Mouse (Mus musculus) layer of hippocampus, adult 9-11 months (tissue): Measurements from ENCODE around the gene Cbx3.

Experiments used
- DNase-seq: peaks from one replicate; pipeline ENCODE4 v3.0.0; 2022

The Cbx3 gene

GRCm38 (mm10) chr6:51525001-51525400, 54.8 kb downstream of the Cbx3 start:
- DNase-seq, result no peak

DNA sequence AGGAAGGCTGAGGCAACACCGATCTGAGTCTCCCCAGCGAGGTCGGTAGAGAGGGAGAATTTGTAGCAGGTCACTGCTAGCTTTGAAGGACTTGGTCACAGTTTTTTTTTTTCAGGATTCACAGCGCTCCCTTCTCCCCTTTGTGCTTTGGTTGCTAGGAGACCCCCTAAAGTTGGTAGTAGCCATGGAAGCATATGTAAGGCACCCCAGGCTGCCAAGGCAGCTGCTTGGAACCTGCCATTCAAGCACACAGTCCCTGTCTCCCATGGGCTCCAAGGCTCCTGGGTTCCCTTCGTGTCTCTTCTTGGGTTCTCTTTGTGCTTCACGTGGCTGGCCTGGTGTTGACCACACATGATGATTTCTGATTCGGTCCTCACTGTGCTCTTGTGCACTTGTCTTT, 59.3 kb downstream of the Cbx3 start:
- no peak for DNase-seq
